Mouse (Mus musculus): ENCODE data around the gene Vac14. TPM values are rescaled to one million over a fixed set of nuclear protein-coding genes. Genes with fewer than 3 reads are reported as not detected.

Vac14 gene
- total and polyA plus RNA-seq, 2 experiments from 2014 or later = 28.1 to 36.1 TPM

DNA sequence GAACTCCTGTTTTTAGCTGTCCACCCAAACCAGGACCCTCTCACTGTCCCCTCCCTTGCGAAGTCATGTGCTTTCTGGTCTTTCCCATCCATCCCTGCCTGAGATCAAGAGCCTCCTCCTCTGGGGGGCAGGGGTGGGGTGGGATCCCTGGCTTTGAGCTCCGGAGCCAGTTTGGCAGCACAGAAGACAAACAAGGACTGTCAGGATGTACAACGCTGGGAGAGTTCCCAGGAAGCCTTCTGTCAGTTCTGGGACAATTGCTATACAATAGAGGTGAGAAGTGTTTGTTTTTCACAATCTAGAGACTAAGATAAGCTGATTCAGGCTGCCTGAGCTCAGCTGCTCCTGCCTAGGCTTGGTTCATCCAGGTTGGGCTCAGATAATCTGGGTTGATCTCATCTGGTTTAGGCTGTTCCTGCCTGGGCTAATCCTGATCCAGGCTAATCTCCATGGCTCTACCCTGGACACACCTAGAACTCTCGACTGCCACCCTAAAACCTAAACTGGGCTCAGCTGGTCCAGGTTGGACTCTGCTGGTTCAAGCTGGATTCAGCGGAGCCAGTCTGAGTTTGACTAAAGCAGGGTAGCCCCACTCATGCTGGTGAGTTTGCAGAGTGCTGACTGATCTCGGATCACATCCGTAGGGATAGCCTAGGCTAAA lies 142.0 kb downstream of the Vac14 start:
- 0 out of 2 replicates have a peak overlapping the region, but pooled peaks have one; percentile 9 for H3K27ac ChIP-seq (ENCODE audit: low read depth, low read length)
- H3K27me3 ChIP-seq (ENCODE audit: insufficient read depth, low read length) = no peaks in the 10 kb centered on the region
- no peak overlapping the region for H3K9ac ChIP-seq
- no peaks in the 10 kb centered on the region for H3K36me3 ChIP-seq (ENCODE audit: insufficient read depth)
- 70% methylated on average over 7 of the region's 7 CpGs for WGBS
- DNase-seq = no peak
- no peaks in the 10 kb centered on the region for H3K9me3 ChIP-seq (ENCODE audit: low read length)
- no peak for ATAC-seq
- no peak for TF ChIP-seq CTCF (IDR thresholded peaks at IDR 0.05; ENCODE audit: low read depth)
- no peak overlapping the region for H3K4me3 ChIP-seq (ENCODE audit: low read depth, low read length)
- no peaks in the 10 kb centered on the region for H3K4me1 ChIP-seq (ENCODE audit: insufficient read depth)
- H3K4me2 ChIP-seq (ENCODE audit: low read depth) = no peak overlapping the region

DNA sequence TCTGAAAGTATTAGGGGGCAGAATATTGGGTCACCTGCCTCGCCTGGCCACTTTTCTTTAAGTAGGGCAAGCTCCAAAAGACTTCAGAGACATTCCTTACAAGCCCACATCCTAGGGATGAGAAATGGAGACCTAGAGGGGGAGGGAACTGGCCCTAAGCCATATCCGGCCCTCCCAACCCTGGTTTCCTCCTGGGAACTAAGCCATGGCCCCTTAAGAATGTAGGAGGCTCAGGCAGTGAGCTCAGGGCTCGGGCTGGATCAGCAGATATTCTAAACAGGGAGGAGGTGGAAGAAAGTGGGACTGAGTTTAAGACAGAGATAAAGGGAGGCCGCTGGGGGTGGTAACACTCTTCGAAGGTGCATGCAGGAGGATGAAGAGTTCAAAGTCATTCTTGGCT lies 142.8 kb downstream of the Vac14 start:
- whole genome bisulfite sequencing = 58% methylated on average over 5 of the region's 5 CpGs
- no peak for TF ChIP-seq CTCF (IDR thresholded peaks at IDR 0.05; ENCODE audit: low read depth)
- Histone ChIP-seq H3K9me3 (ENCODE audit: low read length) (no peaks in the 10 kb centered on the region), H3K9ac (no peak overlapping the region), H3K4me1 (ENCODE audit: insufficient read depth) (no peaks in the 10 kb centered on the region), H3K36me3 (ENCODE audit: insufficient read depth) (no peaks in the 10 kb centered on the region), H3K4me3 (ENCODE audit: low read depth, low read length) (no peak overlapping the region), H3K4me2 (ENCODE audit: low read depth) (no peak overlapping the region), H3K27ac (ENCODE audit: low read depth, low read length) (no peak overlapping the region), H3K27me3 (ENCODE audit: insufficient read depth, low read length) (no peaks in the 10 kb centered on the region)
- no peak for DNase-seq
- no peak for ATAC-seq

DNA sequence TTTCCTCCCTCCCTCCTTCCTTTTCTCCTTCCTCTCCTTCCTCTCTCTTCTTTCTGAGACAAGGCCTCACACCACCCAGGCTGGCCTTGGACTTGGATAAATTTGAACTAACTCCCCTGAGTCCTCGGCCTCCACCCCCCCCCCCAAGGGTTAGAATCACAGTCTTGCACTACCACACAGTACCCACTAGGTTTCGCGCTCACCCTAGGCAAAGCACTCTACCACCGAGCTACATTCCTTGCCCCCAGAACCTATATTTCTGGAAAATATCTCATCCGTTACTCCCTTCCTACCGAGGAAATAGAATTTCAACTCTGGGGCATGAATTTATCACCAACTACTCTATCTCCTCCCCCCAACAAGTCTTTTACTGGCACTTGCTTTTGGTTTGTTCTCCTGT lies 143.6 kb downstream of the Vac14 start:
- ATAC-seq = no peak
- Histone ChIP-seq H3K36me3 (ENCODE audit: insufficient read depth) (no peaks in the 10 kb centered on the region), H3K27ac (ENCODE audit: low read depth, low read length) (no peak overlapping the region), H3K27me3 (ENCODE audit: insufficient read depth, low read length) (no peaks in the 10 kb centered on the region), H3K4me2 (ENCODE audit: low read depth) (no peak overlapping the region), H3K4me3 (ENCODE audit: low read depth, low read length) (no peak overlapping the region), H3K4me1 (ENCODE audit: insufficient read depth) (no peaks in the 10 kb centered on the region), H3K9ac (no peak overlapping the region), H3K9me3 (ENCODE audit: low read length) (no peaks in the 10 kb centered on the region)
- 73% methylated on average over 6 of the region's 6 CpGs for WGBS
- 0 out of 2 replicates have a peak, but pooled peaks have one; percentile 11 for TF ChIP-seq CTCF (IDR thresholded peaks at IDR 0.05; ENCODE audit: low read depth)
- no peak for DNase-seq

DNA sequence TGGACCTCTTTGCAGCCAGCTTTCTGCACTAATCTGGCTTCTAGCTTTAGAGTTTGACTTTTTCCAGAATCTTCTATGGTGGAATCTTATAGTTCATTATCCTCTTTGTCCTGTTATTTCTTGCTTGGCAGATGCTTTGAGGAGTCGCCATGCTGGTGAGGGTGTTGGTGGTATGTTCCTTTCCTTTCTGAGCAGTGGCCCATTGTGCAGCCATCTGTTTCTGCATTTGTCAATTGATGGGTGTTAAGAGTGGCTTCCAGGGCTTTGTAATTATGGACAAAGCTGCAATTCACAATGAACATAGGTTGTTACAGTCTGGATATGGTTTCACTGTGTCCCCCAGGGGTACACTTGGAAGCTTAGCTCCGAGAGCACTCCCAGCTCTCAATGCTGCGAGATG lies 146.3 kb downstream of the Vac14 start:
- Histone ChIP-seq H3K27ac (ENCODE audit: low read depth, low read length) (no peak overlapping the region), H3K4me1 (ENCODE audit: insufficient read depth) (no peaks in the 10 kb centered on the region), H3K36me3 (ENCODE audit: insufficient read depth) (no peaks in the 10 kb centered on the region), H3K4me2 (ENCODE audit: low read depth) (no peak overlapping the region), H3K9me3 (ENCODE audit: low read length) (no peaks in the 10 kb centered on the region), H3K4me3 (ENCODE audit: low read depth, low read length) (no peak overlapping the region), H3K9ac (no peak overlapping the region), H3K27me3 (ENCODE audit: insufficient read depth, low read length) (no peaks in the 10 kb centered on the region)
- ATAC-seq (no peak), DNase-seq (no peak)
- WGBS = 49% methylated on average over 3 of the region's 3 CpGs
- TF ChIP-seq CTCF (IDR thresholded peaks at IDR 0.05; ENCODE audit: low read depth) = no peak

DNA sequence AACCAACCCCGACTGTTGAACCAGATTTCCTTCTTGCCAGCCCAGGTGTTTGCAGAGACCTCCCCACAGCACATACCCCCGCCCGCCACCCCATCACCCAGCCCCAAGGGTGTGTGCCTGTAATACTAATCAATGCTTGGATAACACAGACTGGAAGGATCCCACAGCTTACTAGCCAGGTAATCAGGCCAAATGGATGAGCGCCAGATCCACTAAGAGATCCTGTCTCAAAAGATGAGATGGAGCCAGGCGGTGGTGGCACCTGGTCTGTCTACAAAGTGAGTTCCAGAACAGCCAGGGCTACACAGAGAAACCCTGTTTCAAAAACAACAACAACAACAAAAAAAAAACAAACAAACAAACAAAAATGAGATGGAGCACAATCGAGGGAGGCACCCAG lies 148.9 kb downstream of the Vac14 start:
- H3K9ac ChIP-seq = no peak overlapping the region
- no peaks in the 10 kb centered on the region for H3K27me3 ChIP-seq (ENCODE audit: insufficient read depth, low read length)
- WGBS = 85% methylated on average over 6 of the region's 6 CpGs
- no peak for TF ChIP-seq CTCF (IDR thresholded peaks at IDR 0.05; ENCODE audit: low read depth)
- H3K4me2 ChIP-seq (ENCODE audit: low read depth) = no peak overlapping the region
- no peaks in the 10 kb centered on the region for H3K9me3 ChIP-seq (ENCODE audit: low read length)
- H3K36me3 ChIP-seq (ENCODE audit: insufficient read depth) = no peaks in the 10 kb centered on the region
- H3K27ac ChIP-seq (ENCODE audit: low read depth, low read length) = no peak overlapping the region
- H3K4me3 ChIP-seq (ENCODE audit: low read depth, low read length) = no peak overlapping the region
- DNase-seq (no peak), ATAC-seq (no peak)
- no peaks in the 10 kb centered on the region for H3K4me1 ChIP-seq (ENCODE audit: insufficient read depth)

Other genes starting within 250 kb of the Vac14 start
- gene Mtss1l, start 102.9 kb downstream of the Vac14 start, total RNA-seq (2014; rRNA removed) = 55.2 and 71.1 TPM in 2 replicates
- 42.2 and 49.0 TPM in 2 replicates for gene Mtss1l, start 102.9 kb downstream of the Vac14 start, polyA plus RNA-seq (2015; fragmentation: Nextera tagmentation; extraction: Ambion mirVana)
- 10.2 and 11.1 TPM in 2 replicates for gene Il34, start 187.3 kb downstream of the Vac14 start, total RNA-seq (2014; rRNA removed)
- 8.8 and 9.1 TPM in 2 replicates for gene Il34, start 187.3 kb downstream of the Vac14 start, polyA plus RNA-seq (2015; fragmentation: Nextera tagmentation; extraction: Ambion mirVana)
- 50.5 and 63.5 TPM in 2 replicates for gene Cog4, start 228.0 kb downstream of the Vac14 start, total RNA-seq (2014; rRNA removed)
- gene Cog4, start 228.0 kb downstream of the Vac14 start, polyA plus RNA-seq (2015; fragmentation: Nextera tagmentation; extraction: Ambion mirVana) = 35.2 and 45.3 TPM in 2 replicates
- 80.3 and 99.2 TPM in 2 replicates for gene Sf3b3, start 228.2 kb downstream of the Vac14 start, total RNA-seq (2014; rRNA removed)
- 52.9 and 64.8 TPM in 2 replicates for gene Sf3b3, start 228.2 kb downstream of the Vac14 start, polyA plus RNA-seq (2015; fragmentation: Nextera tagmentation; extraction: Ambion mirVana)

Data from forebrain, postnatal 0 days (tissue).